Mouse (Mus musculus) frontal cortex, adult 2 months (tissue): ENCODE data around the gene Srpr. TPM values are rescaled to one million over a fixed set of nuclear protein-coding genes. Genes with fewer than 3 reads are reported as not detected.

Experiments
- DNase-seq, 2 experiments: peaks; one replicate each; pipeline ENCODE4 v3.0.0; 2022; ENCODE audit warnings: low spot score in 1 of 2; ENCODE audit errors: extremely low spot score in 1 of 2
- polyA plus RNA-seq: library from polyadenylated mRNA; depleted of rRNA; stranded (reverse); fragments of >200 nt; gene quantifications from 2 replicates; pipeline ENCODE4 v1.2.3, GENCODE M21; 2012

Srpr gene
- polyA plus RNA-seq, 1 experiment: 48.8 TPM

DNA sequence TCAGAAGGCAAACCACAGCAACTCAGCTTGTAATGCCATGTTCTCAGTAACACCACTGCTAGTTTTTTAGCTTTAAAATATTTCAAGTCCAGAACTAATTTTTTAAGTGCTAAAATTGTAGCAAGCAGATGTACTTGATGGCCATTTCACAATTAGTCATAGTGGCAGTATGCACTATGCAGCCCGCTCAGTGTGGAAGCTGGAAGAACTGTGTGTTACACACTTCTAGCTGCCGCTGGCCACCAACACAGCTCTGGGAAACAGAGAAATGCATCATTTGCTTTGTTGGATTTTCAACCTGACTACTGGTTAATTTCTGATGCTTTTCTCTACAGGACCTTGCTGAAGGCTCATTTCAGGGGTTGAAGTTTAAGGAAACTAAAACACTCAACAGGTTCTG, 47.4 kb downstream of the Srpr start:
- DNase-seq: no peak

- no peak for DNase-seq
Observed at GRCm38 (mm10) chr9:35249476-35249875, 49.5 kb downstream of the Srpr start.

- DNase-seq: no peak
Observed at GRCm38 (mm10) chr9:35257365-35257764, 57.4 kb downstream of the Srpr start.

- no peak for DNase-seq
Observed at GRCm38 (mm10) chr9:35262418-35262817, 62.4 kb downstream of the Srpr start.

- no peak for DNase-seq
Observed at GRCm38 (mm10) chr9:35263431-35263830, 63.5 kb downstream of the Srpr start.

DNA sequence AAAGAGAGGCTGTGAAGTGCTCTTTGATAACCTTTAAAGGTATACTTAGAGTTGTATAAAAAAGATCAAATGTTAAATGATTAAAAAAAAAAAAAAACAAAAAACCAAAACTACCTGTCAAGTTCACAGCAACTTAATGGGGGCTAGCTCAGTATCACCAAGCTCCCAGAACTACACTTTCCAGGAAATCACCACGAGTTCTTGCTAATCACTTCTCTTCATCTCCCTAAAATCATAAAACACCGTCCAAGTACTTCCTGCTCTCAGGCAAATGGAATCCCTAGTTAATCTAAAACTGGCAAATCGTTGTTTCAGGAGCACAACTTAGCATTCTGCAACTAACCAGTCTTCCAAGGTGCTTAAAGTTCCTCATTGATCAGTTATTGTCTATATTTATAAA, 64.5 kb downstream of the Srpr start:
- DNase-seq: no peak

GRCm38 (mm10) chr9:35267146-35267975, 67.4 kb downstream of the Srpr start, which contains the start of the genes Fam118b and Rpusd4:
TSS of gene Fam118b (minus strand) at chr9:35267805.
TSS of gene Rpusd4 (plus strand) at chr9:35267865.
- peak; percentile 84 to 95 for DNase-seq

- peak in 1 of 2 experiments; percentile 33 for DNase-seq
Observed at GRCm38 (mm10) chr9:35267976-35268715, 68.2 kb downstream of the Srpr start.

- DNase-seq: peak in 1 of 2 experiments; percentile 28
Observed at GRCm38 (mm10) chr9:35277855-35278365, 77.9 kb downstream of the Srpr start.

DNA sequence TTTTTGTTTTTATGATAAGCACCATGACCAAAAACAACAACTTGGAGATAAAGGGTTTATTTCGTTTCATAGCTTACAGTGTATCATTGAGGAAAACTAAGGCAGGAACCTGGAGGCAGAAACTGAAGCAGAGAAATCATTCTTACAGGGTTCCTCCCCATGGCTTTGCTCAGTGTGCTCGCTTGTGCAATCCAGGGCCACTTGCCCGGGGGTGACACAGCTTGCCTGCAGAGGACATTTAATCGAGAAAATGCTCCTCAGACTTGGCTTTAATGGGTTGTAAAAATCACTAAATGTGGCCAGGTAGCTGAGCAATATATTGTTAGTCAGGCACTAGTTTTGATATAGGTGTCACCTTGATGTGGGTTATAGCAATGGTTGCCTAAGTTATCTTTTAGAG, 78.5 kb downstream of the Srpr start:
- DNase-seq: no peak

DNA sequence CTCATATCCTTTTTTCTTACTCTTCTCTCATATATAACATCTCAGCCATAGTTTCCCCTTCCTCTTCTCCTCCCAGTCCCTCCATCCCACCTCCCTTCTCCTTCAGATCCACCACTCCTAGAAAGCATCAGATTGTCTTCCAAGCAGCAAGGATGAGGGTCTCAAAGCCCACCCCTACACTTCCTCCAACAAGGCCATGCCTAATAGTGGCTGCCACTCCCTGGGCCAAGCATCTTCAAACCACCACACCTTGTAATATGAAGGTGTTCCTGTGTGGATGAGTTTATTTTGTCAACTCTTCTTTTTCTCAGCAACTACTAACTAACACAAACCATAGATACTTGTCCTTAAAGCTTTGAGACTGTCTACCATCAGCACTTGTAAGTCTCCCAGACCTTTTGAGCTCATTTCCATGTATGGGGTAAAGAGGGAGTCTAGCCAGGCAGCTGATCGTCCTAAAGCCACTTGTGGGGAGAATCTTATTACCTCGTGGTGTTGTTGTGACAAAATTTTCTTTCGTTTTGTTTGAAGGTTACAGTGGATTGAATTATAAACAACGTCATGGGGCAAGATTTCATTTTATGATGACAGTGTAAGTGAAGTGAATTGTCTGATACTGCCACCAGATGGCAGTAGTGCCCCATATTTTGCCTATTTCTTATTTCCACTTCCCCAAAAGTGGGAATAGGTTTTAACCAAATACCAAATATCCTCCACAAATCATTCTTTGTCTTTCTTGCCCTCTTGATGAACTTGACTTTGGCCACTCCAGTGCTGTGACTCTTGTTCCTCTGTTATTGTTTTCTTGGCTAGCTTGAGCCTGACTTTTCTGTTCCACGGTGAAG, 82.3 kb downstream of the Srpr start:
- peak in 1 of 2 experiments; percentile 81 for DNase-seq

DNA sequence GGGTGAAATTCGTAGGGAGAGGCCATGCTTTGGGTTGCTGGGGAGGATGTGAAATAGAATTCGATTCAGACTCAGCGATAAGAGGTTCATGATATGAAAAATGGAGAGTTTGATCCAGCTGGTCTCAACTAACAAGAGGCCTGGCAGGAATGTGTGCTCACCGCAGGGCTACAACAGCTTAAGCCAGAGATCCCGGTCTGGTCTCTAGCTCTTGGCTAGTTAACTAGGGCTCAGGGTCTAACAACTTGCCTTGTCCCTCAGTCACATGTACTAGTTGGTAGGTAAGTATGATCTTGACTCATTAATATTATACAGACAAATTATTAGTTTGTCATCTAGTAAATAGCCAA, 82.9 kb downstream of the Srpr start:
- no peak for DNase-seq

GRCm38 (mm10) chr9:35283415-35284069, 83.6 kb downstream of the Srpr start:
- DNase-seq: no peak

DNA sequence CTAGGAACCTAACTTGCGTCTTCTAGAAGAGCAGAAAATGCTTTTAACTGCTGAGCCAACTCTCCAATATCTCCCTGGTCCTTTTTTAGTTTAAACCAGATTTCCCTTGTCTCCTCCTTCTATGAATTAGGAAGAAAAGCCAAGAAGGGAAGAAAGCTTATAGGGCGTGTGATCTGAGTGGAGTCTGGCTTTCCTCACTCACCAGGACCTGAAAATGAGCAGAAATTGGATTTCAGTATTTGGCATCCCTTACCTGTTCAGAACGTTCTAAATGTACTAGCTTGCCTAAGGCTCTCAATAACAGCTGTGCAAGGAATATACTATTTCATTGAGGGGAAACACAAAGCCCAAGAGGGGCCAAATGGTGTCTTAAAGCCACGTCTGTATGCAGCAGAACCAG, 84.4 kb downstream of the Srpr start:
- DNase-seq: no peak

DNA sequence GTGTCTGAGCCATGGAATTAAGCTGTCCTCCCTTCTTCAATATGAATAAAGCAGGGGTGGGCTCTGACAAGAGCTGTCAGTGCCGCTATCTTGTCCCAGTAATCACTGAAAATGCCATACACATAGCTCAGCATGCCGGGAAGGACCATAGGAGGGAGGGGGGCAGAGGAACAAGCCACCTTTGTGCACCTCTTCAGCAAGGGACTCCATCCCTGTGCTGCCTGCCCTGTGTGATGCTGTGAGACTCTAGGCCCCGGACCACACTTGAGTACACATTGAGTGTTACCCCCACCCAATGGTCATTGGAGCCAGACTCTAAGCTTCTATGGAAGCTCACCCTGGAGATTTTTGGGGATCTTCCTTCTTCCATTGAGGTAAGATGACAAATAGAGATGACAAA, 86.4 kb downstream of the Srpr start:
- no peak for DNase-seq

DNA sequence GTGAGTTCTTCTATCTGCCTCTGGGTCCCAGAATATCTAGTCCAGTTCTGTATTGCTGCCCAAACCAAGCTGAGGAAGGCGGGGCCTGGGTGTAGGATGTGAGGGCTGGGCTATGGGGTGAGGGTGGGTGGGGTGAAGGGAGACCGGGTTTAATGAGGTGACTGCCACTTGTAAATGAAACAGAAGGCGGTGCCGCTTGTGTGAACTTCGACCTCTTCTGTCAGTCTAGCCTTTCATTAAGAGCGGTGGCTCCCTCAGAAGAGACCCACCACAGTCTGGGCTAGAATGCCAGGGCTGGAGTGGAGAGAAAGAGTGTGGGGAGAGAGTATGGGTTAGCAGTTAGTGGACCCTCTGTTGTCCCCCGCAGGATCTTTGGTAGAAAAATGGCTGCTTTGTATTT, 90.0 kb downstream of the Srpr start:
- DNase-seq: no peak

GRCm38 (mm10) chr9:35290417-35290816, 90.4 kb downstream of the Srpr start:
- DNase-seq: no peak

DNA sequence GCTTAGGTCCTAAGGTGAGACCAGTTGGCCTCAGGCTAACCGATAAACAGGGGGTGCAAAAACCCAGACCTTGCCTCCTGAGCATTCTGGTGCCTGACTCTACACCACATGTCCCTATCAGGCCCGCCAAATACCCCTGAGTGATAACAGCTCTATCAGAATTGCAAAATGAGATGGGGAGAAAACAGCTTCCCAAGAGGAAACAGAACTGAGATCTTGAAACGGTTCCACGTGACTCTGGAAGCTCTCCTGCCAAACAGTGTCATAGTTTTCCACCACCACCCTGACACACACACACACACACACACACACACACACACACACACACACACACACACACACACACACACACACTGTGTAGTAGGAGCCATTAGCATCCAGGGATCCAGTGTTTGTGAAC, 90.9 kb downstream of the Srpr start:
- no peak for DNase-seq

GRCm38 (mm10) chr9:35293465-35293864, 93.5 kb downstream of the Srpr start:
- DNase-seq: peak in 1 of 2 experiments; percentile 46
